Mouse (Mus musculus): ENCODE data around the gene 4930430A15Rik. TPM values are rescaled to one million over a fixed set of nuclear protein-coding genes. Genes with fewer than 3 reads are reported as not detected.

The 4930430A15Rik gene
- total RNA-seq (2012; rRNA removed) = not detected in 2 replicates
- not detected in 2 replicates for total RNA-seq (2014; rRNA removed)
- polyA plus RNA-seq (2012; ENCODE audit: insufficient read length, low read depth) = not detected in 2 replicates

- Histone ChIP-seq H3K36me3 (replicated peaks in 1 of 2; ENCODE audit: control insufficient read depth in 1 of 2, insufficient read depth in 1 of 2, low read length in 1 of 2) (no peaks in the 10 kb centered on the region), H3K79me2 (replicated peaks; ENCODE audit: control insufficient read depth, extremely low read depth, insufficient read depth, poor library complexity, severe bottlenecking) (no peaks in the 10 kb centered on the region), H3K9me3 (replicated peaks; ENCODE audit: low read length) (peaks cover 22% of the 10 kb centered on the region), H3K9ac (ENCODE audit: insufficient read depth, low read depth) (no peak within 1 kb of the TSS), H3K4me3 (replicated peaks in 1 of 3; ENCODE audit: low read depth in 2 of 3, low read length in 2 of 3, poor library complexity in 1 of 3) (no peak within 1 kb of the TSS), H3K27me3 (replicated peaks) (no peaks in the 10 kb centered on the region), H3K4me2 (ENCODE audit: insufficient read depth, low read depth, poor library complexity, severe bottlenecking) (no peak within 1 kb of the TSS), H3K4me1 (ENCODE audit: control insufficient read depth in 1 of 2, insufficient read depth in 2 of 2) (no peaks in the 10 kb centered on the region), H3K27ac (ENCODE audit: insufficient read depth, low read depth) (no peak within 1 kb of the TSS)
- in situ Hi-C loops (cut with MboI; ENCODE audit: low pct_ligation_motif_present, low pct_unique_long_range_greater_than_20kb, low sequenced_read_pairs) (no loop called here), dilution Hi-C loops (cut with MboI; ENCODE audit: extremely low pct_ligation_motif_present, extremely low pct_unique_long_range_greater_than_20kb, low sequenced_read_pairs) (no loop called here)
- DNase-seq (ENCODE audit: extremely low read depth) = no peak
- TF ChIP-seq RCOR1 (conservative IDR thresholded peaks at IDR 0.05; ENCODE audit: low read depth, low read length) = no peak
- TF ChIP-seq TBP (conservative IDR thresholded peaks at IDR 0.05; ENCODE audit: low read depth, low read length) = no peak
- no peak for TF ChIP-seq SIN3A (IDR thresholded peaks at IDR 0.05; ENCODE audit: low read length)
- no peak for TF ChIP-seq TCF12 (IDR thresholded peaks at IDR 0.05; ENCODE audit: low read depth, low read length)
- TF ChIP-seq NRF1 (IDR thresholded peaks at IDR 0.05; ENCODE audit: low read depth, low read length) = no peak
- no peak for TF ChIP-seq JUND (conservative IDR thresholded peaks at IDR 0.05; ENCODE audit: low read depth, low read length)
- no peak for TF ChIP-seq ZMIZ1 (IDR thresholded peaks at IDR 0.05; ENCODE audit: low read depth, low read length)
- TF ChIP-seq ZC3H11A (IDR thresholded peaks at IDR 0.05; ENCODE audit: low read depth, low read length) = no peak
- TF ChIP-seq MYC (IDR thresholded peaks at IDR 0.05; ENCODE audit: low read depth, low read length) = no peak
- no peak for TF ChIP-seq E2F4 (IDR thresholded peaks at IDR 0.05; ENCODE audit: insufficient replicate concordance, low read depth, low read length)
- no peak for TF ChIP-seq RAD21 (IDR thresholded peaks at IDR 0.05; ENCODE audit: low read depth, low read length)
- no peak for TF ChIP-seq ELF1 (IDR thresholded peaks at IDR 0.05; ENCODE audit: low read depth, low read length)
- TF ChIP-seq CHD2 (IDR thresholded peaks at IDR 0.05; ENCODE audit: low read length) = no peak
- TF ChIP-seq HCFC1 (IDR thresholded peaks at IDR 0.05; ENCODE audit: low read depth, low read length) = no peak
- no peak for TF ChIP-seq USF2 (conservative IDR thresholded peaks at IDR 0.05; ENCODE audit: low read depth, low read length)
- no peak for TF ChIP-seq POLR2AphosphoS2 (IDR thresholded peaks at IDR 0.05; ENCODE audit: low read depth, low read length)
Measured at GRCm38 (mm10) chr2:111229502-111229901, at the start of gene 4930430A15Rik. TSS of gene 4930430A15Rik (minus strand) at chr2:111229602.

DNA sequence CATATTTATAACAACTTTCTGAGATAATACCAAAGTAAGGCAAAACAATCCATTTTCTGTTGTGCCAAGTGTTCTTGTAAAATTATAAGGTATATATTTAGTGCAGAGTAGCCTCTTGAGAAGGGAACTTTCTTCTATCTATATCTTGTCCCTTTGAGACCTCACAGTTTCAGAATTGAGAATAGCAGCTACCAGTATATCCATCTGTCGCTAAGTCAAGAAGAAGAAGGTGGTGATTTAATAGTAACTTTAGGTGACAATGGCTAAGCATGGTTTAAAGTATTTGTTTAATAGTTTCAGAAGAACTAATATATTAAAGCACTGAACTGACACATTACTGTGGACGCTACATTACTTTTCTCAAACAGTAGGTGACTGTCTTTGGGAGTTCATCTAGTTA is 44.6 kb upstream of the 4930430A15Rik start, which contains the start of gene Olfr1277:
TSS of gene Olfr1277 (minus strand) at position 101 of the 400 bp plus-strand sequence.
- H3K27me3 ChIP-seq (replicated peaks) = no peaks in the 10 kb centered on the region
- no peaks in the 10 kb centered on the region for H3K36me3 ChIP-seq (replicated peaks in 1 of 2; ENCODE audit: control insufficient read depth in 1 of 2, insufficient read depth in 1 of 2, low read length in 1 of 2)
- H3K4me3 ChIP-seq (replicated peaks in 1 of 3; ENCODE audit: low read depth in 2 of 3, low read length in 2 of 3, poor library complexity in 1 of 3) = no peak within 1 kb of the TSS
- TF ChIP-seq SIN3A (IDR thresholded peaks at IDR 0.05; ENCODE audit: low read length) (no peak), RCOR1 (conservative IDR thresholded peaks at IDR 0.05; ENCODE audit: low read depth, low read length) (no peak)
- dilution Hi-C loops (cut with MboI; ENCODE audit: extremely low pct_ligation_motif_present, extremely low pct_unique_long_range_greater_than_20kb, low sequenced_read_pairs) = no loop called here
- no peak within 1 kb of the TSS for H3K27ac ChIP-seq (ENCODE audit: insufficient read depth, low read depth)
- H3K9me3 ChIP-seq (replicated peaks; ENCODE audit: low read length) = peaks cover 16% of the 10 kb centered on the region
- in situ Hi-C loops (cut with MboI; ENCODE audit: low pct_ligation_motif_present, low pct_unique_long_range_greater_than_20kb, low sequenced_read_pairs) = no loop called here
- H3K4me2 ChIP-seq (ENCODE audit: insufficient read depth, low read depth, poor library complexity, severe bottlenecking) = no peak within 1 kb of the TSS
- no peak within 1 kb of the TSS for H3K9ac ChIP-seq (ENCODE audit: insufficient read depth, low read depth)
- H3K4me1 ChIP-seq (ENCODE audit: control insufficient read depth in 1 of 2, insufficient read depth in 2 of 2) = no peaks in the 10 kb centered on the region
- no peaks in the 10 kb centered on the region for H3K79me2 ChIP-seq (replicated peaks; ENCODE audit: control insufficient read depth, extremely low read depth, insufficient read depth, poor library complexity, severe bottlenecking)
- no peak for DNase-seq (ENCODE audit: extremely low read depth)

Measured in CH12.LX (cell line).